Mouse (Mus musculus): ENCODE measurements around the gene Chchd1. TPM values are rescaled to one million over a fixed set of nuclear protein-coding genes. Genes with fewer than 3 reads are reported as not detected.

Gene Chchd1
- polyA plus RNA-seq, 1 experiment from 2014 or later, result 165 TPM

- H3K27ac ChIP-seq, result peak overlapping the region; percentile 95
- H3K4me2 ChIP-seq, result peak overlapping the region; percentile 70
- ATAC-seq (ENCODE audit: insufficient number of reproducible peaks, low FRiP score, low TSS enrichment, low read depth), result no peak
- peaks cover 23% of the 10 kb centered on the region for H3K4me1 ChIP-seq
- no peaks in the 10 kb centered on the region for H3K27me3 ChIP-seq
- H3K9ac ChIP-seq, result peak overlapping the region; percentile 90
- H3K4me3 ChIP-seq, result peak overlapping the region; percentile 84
- WGBS, result 46% methylated on average over 12 of the region's 12 CpGs
- peaks cover 53% of the 10 kb centered on the region for H3K36me3 ChIP-seq
- H3K9me3 ChIP-seq, result no peaks in the 10 kb centered on the region
Observed at GRCm38 (mm10) chr14:20733041-20733951, 30.5 kb downstream of the Chchd1 start.

DNA sequence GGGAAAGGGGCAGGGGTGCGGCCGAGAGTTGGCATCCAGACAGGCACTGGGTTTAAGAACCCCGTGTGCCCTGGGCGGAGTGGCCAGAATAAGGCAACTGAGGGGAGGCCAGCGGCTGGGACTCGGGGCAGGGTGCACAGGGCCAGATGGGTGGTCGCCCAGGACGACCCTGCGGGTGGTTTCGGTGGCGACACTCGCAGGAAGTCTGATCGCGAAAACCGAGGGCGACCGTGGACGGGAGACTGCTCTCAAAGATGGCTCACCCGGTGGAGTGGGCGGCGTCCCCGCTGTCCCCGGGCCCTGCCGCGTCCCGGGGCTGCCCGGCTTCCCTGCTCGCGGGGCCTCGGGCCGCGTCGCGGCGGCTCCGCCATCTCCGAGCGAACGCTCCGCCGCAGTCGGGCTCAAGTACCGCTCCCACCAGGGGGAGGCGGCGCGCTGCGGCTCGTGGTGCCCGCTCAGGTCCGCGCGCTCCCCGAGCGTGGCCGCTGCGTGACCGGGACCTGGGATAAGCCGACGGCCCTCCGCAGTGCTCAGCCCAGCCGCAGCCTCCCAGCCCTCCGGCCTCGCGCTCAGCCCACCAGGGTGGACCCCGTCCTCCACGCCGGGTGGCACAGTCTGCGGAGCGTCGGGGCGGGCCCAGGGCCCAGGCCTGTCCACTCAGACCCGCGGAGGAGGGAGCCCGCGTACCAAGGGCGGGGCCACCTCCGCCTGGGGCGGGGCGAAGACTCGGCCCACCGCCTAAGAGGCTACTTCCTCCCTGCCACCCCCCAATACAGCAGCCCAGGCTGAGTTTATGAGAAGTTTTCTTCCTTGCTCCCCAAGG lies 31.4 kb downstream of the Chchd1 start, which contains the start of gene Ndst2:
Gene Ndst2 (minus strand): TSS at position 611 of the 823 bp plus-strand sequence.
- Histone ChIP-seq H3K9ac (peak within 1 kb of the TSS; percentile 90), H3K4me2 (peak within 1 kb of the TSS; percentile 70), H3K9me3 (no peaks in the 10 kb centered on the region), H3K4me1 (peaks cover 23% of the 10 kb centered on the region), H3K4me3 (peak within 1 kb of the TSS; percentile 84), H3K27ac (peak within 1 kb of the TSS; percentile 95), H3K27me3 (no peaks in the 10 kb centered on the region), H3K36me3 (peaks cover 52% of the 10 kb centered on the region)
- under 1% methylated on average over 81 of the region's 81 CpGs for WGBS
- ATAC-seq (ENCODE audit: insufficient number of reproducible peaks, low FRiP score, low TSS enrichment, low read depth), result peak; percentile 95

GRCm38 (mm10) chr14:20735052-20735451 lies 32.2 kb downstream of the Chchd1 start:
- Histone ChIP-seq H3K9ac (no peak overlapping the region), H3K4me1 (peaks cover 23% of the 10 kb centered on the region), H3K4me3 (no peak overlapping the region), H3K27me3 (no peaks in the 10 kb centered on the region), H3K9me3 (no peaks in the 10 kb centered on the region), H3K4me2 (0 out of 2 replicates have a peak overlapping the region, but pooled peaks have one; percentile 70), H3K36me3 (peaks cover 52% of the 10 kb centered on the region), H3K27ac (peak overlapping the region; percentile 95; the same call in 1 of the 2 replicates)
- 55% methylated on average over 2 of the region's 2 CpGs for WGBS
- no peak for ATAC-seq (ENCODE audit: insufficient number of reproducible peaks, low FRiP score, low TSS enrichment, low read depth)

GRCm38 (mm10) chr14:20735892-20736390 lies 33.1 kb downstream of the Chchd1 start:
- H3K9me3 ChIP-seq, result no peaks in the 10 kb centered on the region
- H3K4me3 ChIP-seq, result no peak overlapping the region
- no peak overlapping the region for H3K9ac ChIP-seq
- ATAC-seq (ENCODE audit: insufficient number of reproducible peaks, low FRiP score, low TSS enrichment, low read depth), result no peak
- H3K27ac ChIP-seq, result no peak overlapping the region
- H3K4me2 ChIP-seq, result no peak overlapping the region
- H3K27me3 ChIP-seq, result no peaks in the 10 kb centered on the region
- H3K4me1 ChIP-seq, result peaks cover 23% of the 10 kb centered on the region
- peaks cover 49% of the 10 kb centered on the region for H3K36me3 ChIP-seq
- 79% methylated on average over 13 of the region's 13 CpGs for WGBS

DNA sequence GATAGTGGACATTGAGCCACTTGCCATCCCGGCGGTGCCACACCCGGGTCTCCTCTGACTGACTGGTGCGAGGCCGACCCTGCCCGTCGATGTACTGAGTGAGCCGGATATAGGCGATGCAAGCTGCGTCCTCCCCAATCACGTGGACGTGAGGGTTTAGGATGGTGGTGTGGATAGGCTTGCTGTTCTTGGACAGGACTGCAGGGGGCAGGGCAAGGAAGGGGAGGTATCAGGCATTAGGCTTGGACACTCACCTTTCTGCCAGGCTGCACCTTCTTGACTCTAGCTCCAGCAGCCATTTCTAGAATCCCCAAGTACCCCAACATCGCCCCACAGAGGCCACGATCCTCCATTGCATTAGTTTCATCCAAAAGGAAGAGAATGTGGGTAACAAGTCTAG lies 34.5 kb downstream of the Chchd1 start:
- peaks cover 30% of the 10 kb centered on the region for H3K4me1 ChIP-seq
- no peak overlapping the region for H3K27ac ChIP-seq
- no peaks in the 10 kb centered on the region for H3K9me3 ChIP-seq
- no peak overlapping the region for H3K4me3 ChIP-seq
- no peak for ATAC-seq (ENCODE audit: insufficient number of reproducible peaks, low FRiP score, low TSS enrichment, low read depth)
- no peaks in the 10 kb centered on the region for H3K27me3 ChIP-seq
- H3K4me2 ChIP-seq, result no peak overlapping the region
- no peak overlapping the region for H3K9ac ChIP-seq
- 36% methylated on average over 14 of the region's 14 CpGs for WGBS
- H3K36me3 ChIP-seq, result peaks cover 56% of the 10 kb centered on the region

DNA sequence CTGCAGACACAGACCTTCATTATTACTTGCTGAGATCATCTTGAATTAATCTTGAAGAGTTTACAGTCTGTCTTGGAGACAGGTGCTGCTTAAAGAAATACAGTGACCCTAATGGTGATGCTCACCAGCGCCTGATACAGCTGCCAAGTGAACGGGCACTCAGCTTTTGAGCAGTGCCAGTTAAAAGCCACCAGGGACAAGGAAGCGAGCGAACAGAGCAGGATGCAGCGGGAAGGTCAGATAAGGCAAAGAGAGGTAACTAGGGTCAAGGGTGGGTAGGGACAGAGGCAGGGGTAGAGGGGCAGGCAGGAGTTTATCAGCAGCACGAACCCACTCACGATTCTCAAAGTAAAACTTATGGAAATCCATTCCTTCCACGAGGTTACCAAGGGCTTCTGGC lies 35.7 kb downstream of the Chchd1 start:
- Histone ChIP-seq H3K27me3 (no peaks in the 10 kb centered on the region), H3K4me1 (peaks cover 20% of the 10 kb centered on the region), H3K4me2 (no peak overlapping the region), H3K27ac (no peak overlapping the region), H3K9me3 (no peaks in the 10 kb centered on the region), H3K4me3 (no peak overlapping the region), H3K36me3 (peaks cover 61% of the 10 kb centered on the region), H3K9ac (no peak overlapping the region)
- no peak for ATAC-seq (ENCODE audit: insufficient number of reproducible peaks, low FRiP score, low TSS enrichment, low read depth)
- WGBS, result 80% methylated on average over 8 of the region's 8 CpGs

GRCm38 (mm10) chr14:20741301-20741700 lies 38.5 kb downstream of the Chchd1 start:
- H3K9me3 ChIP-seq, result no peaks in the 10 kb centered on the region
- peaks cover 7% of the 10 kb centered on the region for H3K4me1 ChIP-seq
- no peak overlapping the region for H3K4me3 ChIP-seq
- no peak overlapping the region for H3K9ac ChIP-seq
- H3K36me3 ChIP-seq, result peaks cover 79% of the 10 kb centered on the region
- WGBS, result 75% methylated on average over 9 of the region's 9 CpGs
- no peak overlapping the region for H3K4me2 ChIP-seq
- no peaks in the 10 kb centered on the region for H3K27me3 ChIP-seq
- peak overlapping the region; percentile 5; the same call in 1 of the 2 replicates for H3K27ac ChIP-seq
- ATAC-seq (ENCODE audit: insufficient number of reproducible peaks, low FRiP score, low TSS enrichment, low read depth), result 0 out of 2 replicates have a peak, but pooled peaks have one; percentile 21

DNA sequence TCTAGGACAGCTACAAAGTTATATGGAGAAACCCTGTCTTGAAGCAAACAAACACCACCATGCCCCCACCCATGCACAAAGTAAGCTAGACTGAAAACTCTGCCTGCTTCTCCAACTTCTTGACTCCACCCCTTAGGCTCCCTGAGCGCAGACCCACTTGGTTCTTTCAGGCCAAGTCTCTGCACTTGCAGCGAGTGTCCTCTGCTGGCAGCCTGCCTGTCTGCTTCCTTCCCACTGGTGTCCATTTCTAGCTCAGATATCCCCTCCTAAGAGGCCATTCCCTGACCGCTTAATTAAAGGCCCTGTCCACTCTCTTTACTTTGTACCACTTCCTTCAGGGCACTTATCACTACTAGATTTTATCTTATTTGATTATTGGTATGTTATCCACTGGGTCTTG lies 40.8 kb downstream of the Chchd1 start:
- WGBS, result 77% methylated on average over 3 of the region's 3 CpGs
- no peak overlapping the region for H3K4me3 ChIP-seq
- peaks cover 7% of the 10 kb centered on the region for H3K4me1 ChIP-seq
- H3K9me3 ChIP-seq, result no peaks in the 10 kb centered on the region
- no peaks in the 10 kb centered on the region for H3K27me3 ChIP-seq
- no peak overlapping the region for H3K9ac ChIP-seq
- peaks cover 73% of the 10 kb centered on the region for H3K36me3 ChIP-seq
- no peak for ATAC-seq (ENCODE audit: insufficient number of reproducible peaks, low FRiP score, low TSS enrichment, low read depth)
- no peak overlapping the region for H3K27ac ChIP-seq
- no peak overlapping the region for H3K4me2 ChIP-seq

DNA sequence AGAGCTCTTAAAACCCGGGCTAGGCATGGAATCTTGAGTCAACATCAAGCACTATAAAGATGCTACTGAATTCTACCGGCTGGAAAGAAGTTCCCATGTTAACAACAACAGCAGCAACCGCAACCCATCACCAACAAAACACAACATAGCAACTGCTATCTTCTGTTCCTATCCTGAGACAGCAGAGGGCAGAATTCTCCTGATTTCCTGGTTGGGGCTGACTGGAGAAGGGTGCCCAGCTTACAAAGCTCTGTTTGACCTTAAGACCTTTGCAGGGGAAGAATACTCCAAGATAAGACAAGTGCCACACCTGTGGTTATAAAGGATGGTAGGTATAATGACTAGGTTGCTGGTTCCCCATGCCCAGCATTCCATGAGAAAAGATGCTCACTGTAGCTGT lies 44.1 kb downstream of the Chchd1 start:
- H3K9me3 ChIP-seq, result no peaks in the 10 kb centered on the region
- H3K27me3 ChIP-seq, result no peaks in the 10 kb centered on the region
- no peak overlapping the region for H3K9ac ChIP-seq
- no peak overlapping the region for H3K4me2 ChIP-seq
- no peak for ATAC-seq (ENCODE audit: insufficient number of reproducible peaks, low FRiP score, low TSS enrichment, low read depth)
- H3K4me1 ChIP-seq, result no peaks in the 10 kb centered on the region
- H3K27ac ChIP-seq, result no peak overlapping the region
- peaks cover 47% of the 10 kb centered on the region for H3K36me3 ChIP-seq
- no peak overlapping the region for H3K4me3 ChIP-seq
- WGBS, result 89% methylated on average over 3 of the region's 3 CpGs

DNA sequence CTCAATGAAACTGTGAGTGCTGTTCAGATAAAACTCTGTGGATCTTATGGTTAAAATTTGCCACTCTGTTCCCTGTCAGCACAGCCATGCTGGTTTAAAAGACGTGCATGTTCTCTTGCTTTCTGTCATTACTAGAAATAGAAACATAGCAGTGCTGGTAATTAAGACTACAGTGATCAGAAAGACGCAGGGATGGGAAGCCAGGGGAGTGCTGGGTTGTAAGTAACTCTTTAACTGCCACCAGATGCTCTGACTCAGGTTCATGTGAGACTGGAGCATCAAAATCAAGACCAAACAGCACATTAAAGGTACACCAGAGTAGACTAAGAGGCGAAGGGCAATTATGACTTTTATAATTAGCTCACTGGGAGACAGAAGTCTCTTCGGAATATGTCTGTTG lies 45.6 kb downstream of the Chchd1 start:
- H3K36me3 ChIP-seq, result peaks cover 46% of the 10 kb centered on the region
- H3K4me1 ChIP-seq, result no peaks in the 10 kb centered on the region
- H3K4me3 ChIP-seq, result no peak overlapping the region
- WGBS, result 43% methylated on average over 4 of the region's 4 CpGs
- H3K9me3 ChIP-seq, result no peaks in the 10 kb centered on the region
- H3K27ac ChIP-seq, result no peak overlapping the region
- no peaks in the 10 kb centered on the region for H3K27me3 ChIP-seq
- H3K4me2 ChIP-seq, result no peak overlapping the region
- no peak for ATAC-seq (ENCODE audit: insufficient number of reproducible peaks, low FRiP score, low TSS enrichment, low read depth)
- H3K9ac ChIP-seq, result no peak overlapping the region

GRCm38 (mm10) chr14:20749494-20750051 lies 46.8 kb downstream of the Chchd1 start:
- no peak overlapping the region for H3K9ac ChIP-seq

More at GRCm38 (mm10) chr14:20749494-20750051, 46.8 kb downstream of the Chchd1 start:
- H3K4me3 ChIP-seq, result no peak overlapping the region
- H3K4me1 ChIP-seq, result no peaks in the 10 kb centered on the region
- H3K36me3 ChIP-seq, result peaks cover 43% of the 10 kb centered on the region
- 85% methylated on average over 4 of the region's 4 CpGs for WGBS
- no peaks in the 10 kb centered on the region for H3K9me3 ChIP-seq
- no peaks in the 10 kb centered on the region for H3K27me3 ChIP-seq
- no peak overlapping the region for H3K27ac ChIP-seq
- no peak for ATAC-seq (ENCODE audit: insufficient number of reproducible peaks, low FRiP score, low TSS enrichment, low read depth)
- no peak overlapping the region for H3K4me2 ChIP-seq
